Comparison of ENCODE assay signal across 8 mouse cellular contexts in genomic region chr8:84976763-84977434, GRCm38 (mm10). TPM values are rescaled to one million over a fixed set of nuclear protein-coding genes. Genes with fewer than 3 reads are reported as not detected.
DNase-seq lines count a peak whose midpoint lies in the region; ATAC-seq and TF ChIP-seq lines count a peak whose summit lies in the region.

No protein-coding gene starts in this region.

- no peaks in the 10 kb centered on the region for H3K9me3 ChIP-seq in lung, embryonic 15.5 days
- H3K9me3 ChIP-seq in embryonic facial prominence, embryonic 11.5 days (replicated peaks; ENCODE audit: control insufficient read depth, low read length), result no peaks in the 10 kb centered on the region
- H3K9me3 ChIP-seq in hindbrain, embryonic 15.5 days, result no peaks in the 10 kb centered on the region

- H3ac ChIP-seq in myocyte (ENCODE audit: control insufficient read depth, insufficient read length), result peak overlapping the region; percentile 64

- peaks cover 18% of the 10 kb centered on the region for H3K79me2 ChIP-seq in myocyte (ENCODE audit: control insufficient read depth, insufficient read depth)

- DNase-seq in lung, postnatal 10 days, result no peak
- DNase-seq in embryonic facial prominence, embryonic 11.5 days (ENCODE audit: low spot score), result no peak
- DNase-seq in left cerebral cortex, postnatal 4 days, result no peak
- no peak for DNase-seq in spleen, postnatal 14 days (ENCODE audit: low spot score in 2 of 2)

- peak overlapping the region; percentile 99 for H3K4me2 ChIP-seq in lung, embryonic 15.5 days
- peak overlapping the region; percentile 96 for H3K4me2 ChIP-seq in embryonic facial prominence, embryonic 11.5 days (ENCODE audit: low read depth, low read length)
- H3K4me2 ChIP-seq in hindbrain, embryonic 15.5 days, result peak overlapping the region; percentile 82
- H3K4me2 ChIP-seq in myocyte (ENCODE audit: low read depth), result peak overlapping the region; percentile 99

- 2% methylated on average over 25 of the region's 25 CpGs for WGBS in lung, embryonic 15.5 days
- 2% methylated on average over 24 of the region's 25 CpGs for WGBS in embryonic facial prominence, embryonic 11.5 days
- 1% methylated on average over 24 of the region's 25 CpGs for WGBS in hindbrain, embryonic 15.5 days

- H3K4me3 ChIP-seq in lung, embryonic 15.5 days, result peak overlapping the region; percentile 61
- peak overlapping the region; percentile 50 for H3K4me3 ChIP-seq in embryonic facial prominence, embryonic 11.5 days (ENCODE audit: low read depth, low read length)
- H3K4me3 ChIP-seq in hindbrain, embryonic 15.5 days, result peak overlapping the region; percentile 44
- peak overlapping the region; percentile 92 for H3K4me3 ChIP-seq in myocyte

- H3K36me3 ChIP-seq in lung, embryonic 15.5 days, result peaks cover 24% of the 10 kb centered on the region
- no peaks in the 10 kb centered on the region for H3K36me3 ChIP-seq in embryonic facial prominence, embryonic 11.5 days (replicated peaks; ENCODE audit: control insufficient read depth, insufficient read depth, low read depth, low read length)
- H3K36me3 ChIP-seq in hindbrain, embryonic 15.5 days, result peaks cover 26% of the 10 kb centered on the region
- H3K36me3 ChIP-seq in myocyte (ENCODE audit: control insufficient read depth, insufficient read depth), result peaks cover 7% of the 10 kb centered on the region

- no peak for ATAC-seq in lung, embryonic 15.5 days (ENCODE audit: borderline replicate concordance, extremely low read depth, low FRiP score, low TSS enrichment)
- no peak for ATAC-seq in embryonic facial prominence, embryonic 11.5 days (replicated peaks; ENCODE audit: insufficient number of reproducible peaks, low FRiP score, low TSS enrichment, low read depth)
- ATAC-seq in hindbrain, embryonic 15.5 days (ENCODE audit: low FRiP score, low read depth), result no peak
- no peak for ATAC-seq in frontal cortex, adult (ENCODE audit: low TSS enrichment)

- H3K9ac ChIP-seq in lung, embryonic 15.5 days, result peak overlapping the region; percentile 81
- peak overlapping the region; percentile 64 for H3K9ac ChIP-seq in embryonic facial prominence, embryonic 11.5 days (replicated peaks; ENCODE audit: low read length)
- peak overlapping the region; percentile 45 for H3K9ac ChIP-seq in hindbrain, embryonic 15.5 days

- peak overlapping the region; percentile 93 for H3K27ac ChIP-seq in lung, embryonic 15.5 days
- no peak overlapping the region for H3K27ac ChIP-seq in embryonic facial prominence, embryonic 11.5 days (replicated peaks; ENCODE audit: low read depth, low read length)
- H3K27ac ChIP-seq in hindbrain, embryonic 15.5 days (replicated peaks), result peak overlapping the region; percentile 56

- no peak for TF ChIP-seq POLR2A in myocyte (IDR thresholded peaks at IDR 0.05; ENCODE audit: insufficient read length, low read depth)

- no peaks in the 10 kb centered on the region for H3K27me3 ChIP-seq in lung, embryonic 15.5 days
- peaks cover 22% of the 10 kb centered on the region for H3K27me3 ChIP-seq in embryonic facial prominence, embryonic 11.5 days (ENCODE audit: control insufficient read depth, insufficient read depth, low read length)
- H3K27me3 ChIP-seq in hindbrain, embryonic 15.5 days, result no peaks in the 10 kb centered on the region
- H3K27me3 ChIP-seq in myocyte (ENCODE audit: control insufficient read depth, insufficient read depth, insufficient read length), result no peaks in the 10 kb centered on the region

- intact Hi-C loops in left cerebral cortex, postnatal 4 days (cut with DNase I), result no loop called here

- peaks cover 70% of the 10 kb centered on the region for H3K4me1 ChIP-seq in lung, embryonic 15.5 days
- H3K4me1 ChIP-seq in embryonic facial prominence, embryonic 11.5 days (ENCODE audit: control insufficient read depth, insufficient read depth, low read length), result peaks cover 16% of the 10 kb centered on the region
- H3K4me1 ChIP-seq in hindbrain, embryonic 15.5 days (replicated peaks), result peaks cover 73% of the 10 kb centered on the region

TF ChIP-seq in myocyte, 11 proteins besides CTCF, POLR2A, EP300 and RAD21:
- TF ChIP-seq E2F4 (IDR thresholded peaks at IDR 0.05; ENCODE audit: insufficient read depth), result no peak
- TF ChIP-seq MAX (IDR thresholded peaks at IDR 0.05; ENCODE audit: low read depth), result no peak
- TF ChIP-seq REST (IDR thresholded peaks at IDR 0.05; ENCODE audit: insufficient read depth, insufficient read length), result no peak
- TF ChIP-seq TCF12 (IDR thresholded peaks at IDR 0.05; ENCODE audit: insufficient read depth, poor library complexity, severe bottlenecking), result no peak
- no peak for TF ChIP-seq USF1 (IDR thresholded peaks at IDR 0.05; ENCODE audit: low read depth)
- no peak for TF ChIP-seq POLR2AphosphoS2 (IDR thresholded peaks at IDR 0.05; ENCODE audit: insufficient read length, low read depth)
- TF ChIP-seq MYOG (IDR thresholded peaks at IDR 0.05; ENCODE audit: control insufficient read depth in 1 of 3, insufficient read depth in 1 of 3, insufficient read length in 2 of 3, low read depth in 2 of 3), result no peak
- no peak for TF ChIP-seq SRF (IDR thresholded peaks at IDR 0.05; ENCODE audit: control insufficient read depth, insufficient read length, low read depth)
- TF ChIP-seq TCF3 (IDR thresholded peaks at IDR 0.05; ENCODE audit: insufficient read length, low read depth), result no peak
- TF ChIP-seq MYOD1 (IDR thresholded peaks at IDR 0.05; ENCODE audit: control insufficient read depth in 1 of 3, insufficient read length in 2 of 3, low read depth in 2 of 3), result no peak
- no peak for TF ChIP-seq CEBPB (IDR thresholded peaks at IDR 0.05; ENCODE audit: insufficient read depth, poor library complexity, severe bottlenecking)

RNA-seq across cellular contexts. Expression of gene Junb, which starts 1.6 kb away (rescaled TPM):
- polyA plus RNA-seq in lung, embryonic 15.5 days (2015; fragmentation: Nextera tagmentation; extraction: Ambion mirVana), result 17.4 and 20.5 TPM in 2 replicates
- polyA plus RNA-seq in embryonic facial prominence, embryonic 11.5 days (2014; fragmentation: Nextera tagmentation; extraction: Ambion mirVana), result 5.4 and 6.2 TPM in 2 replicates
- polyA plus RNA-seq in hindbrain, embryonic 15.5 days (2015; fragmentation: Nextera tagmentation; extraction: Ambion mirVana), result 6.3 and 6.8 TPM in 2 replicates
- 140 TPM for polyA plus RNA-seq in myocyte (2012; fragmentation: generic; extraction: Trizol)
- 10 to 100 TPM; 12.5 to 13.5 TPM for total RNA-seq in left cerebral cortex, postnatal 4 days (2021)

RNA-seq across cellular contexts. Expression of gene Rnaseh2a, which starts 7.3 kb away (rescaled TPM):
- 114 and 120 TPM in 2 replicates for polyA plus RNA-seq in lung, embryonic 15.5 days (2015; fragmentation: Nextera tagmentation; extraction: Ambion mirVana)
- polyA plus RNA-seq in embryonic facial prominence, embryonic 11.5 days (2014; fragmentation: Nextera tagmentation; extraction: Ambion mirVana), result 109 and 137 TPM in 2 replicates
- 54.2 and 59.8 TPM in 2 replicates for polyA plus RNA-seq in hindbrain, embryonic 15.5 days (2015; fragmentation: Nextera tagmentation; extraction: Ambion mirVana)
- 74.1 TPM for polyA plus RNA-seq in myocyte (2012; fragmentation: generic; extraction: Trizol)
- 10 to 100 TPM; 41.1 to 42.1 TPM for total RNA-seq in left cerebral cortex, postnatal 4 days (2021)

RNA-seq across cellular contexts. Expression of gene Prdx2, which starts 7.5 kb away (rescaled TPM):
- polyA plus RNA-seq in lung, embryonic 15.5 days (2015; fragmentation: Nextera tagmentation; extraction: Ambion mirVana), result 727 and 733 TPM in 2 replicates
- 1,219 and 1,316 TPM in 2 replicates for polyA plus RNA-seq in embryonic facial prominence, embryonic 11.5 days (2014; fragmentation: Nextera tagmentation; extraction: Ambion mirVana)
- polyA plus RNA-seq in hindbrain, embryonic 15.5 days (2015; fragmentation: Nextera tagmentation; extraction: Ambion mirVana), result 1,124 and 1,185 TPM in 2 replicates
- polyA plus RNA-seq in myocyte (2012; fragmentation: generic; extraction: Trizol), result 432 TPM
- total RNA-seq in left cerebral cortex, postnatal 4 days (2021), result 100 to 1,000 TPM; 665 to 681 TPM

RNA-seq across cellular contexts. Expression of gene Gm49661, which starts 7.7 kb away (rescaled TPM):
- not detected in 2 replicates for polyA plus RNA-seq in lung, embryonic 15.5 days (2015; fragmentation: Nextera tagmentation; extraction: Ambion mirVana)
- not detected in 2 replicates for polyA plus RNA-seq in embryonic facial prominence, embryonic 11.5 days (2014; fragmentation: Nextera tagmentation; extraction: Ambion mirVana)
- not detected in 2 replicates for polyA plus RNA-seq in hindbrain, embryonic 15.5 days (2015; fragmentation: Nextera tagmentation; extraction: Ambion mirVana)
- polyA plus RNA-seq in myocyte (2012; fragmentation: generic; extraction: Trizol), result not detected
- not detected for total RNA-seq in left cerebral cortex, postnatal 4 days (2021)

RNA-seq across cellular contexts. Expression of gene Hook2, which starts 13.5 kb away (rescaled TPM):
- polyA plus RNA-seq in lung, embryonic 15.5 days (2015; fragmentation: Nextera tagmentation; extraction: Ambion mirVana), result 23.2 and 23.9 TPM in 2 replicates
- polyA plus RNA-seq in embryonic facial prominence, embryonic 11.5 days (2014; fragmentation: Nextera tagmentation; extraction: Ambion mirVana), result 11.3 and 14.2 TPM in 2 replicates
- 34.0 and 37.3 TPM in 2 replicates for polyA plus RNA-seq in hindbrain, embryonic 15.5 days (2015; fragmentation: Nextera tagmentation; extraction: Ambion mirVana)
- 9.3 TPM for polyA plus RNA-seq in myocyte (2012; fragmentation: generic; extraction: Trizol)
- total RNA-seq in left cerebral cortex, postnatal 4 days (2021), result 10 to 100 TPM; 28.3 to 32.5 TPM
